Comparison of ENCODE assay signal across 12 mouse cellular contexts in genomic region chr7:143415070-143415469, GRCm38 (mm10). TPM values are rescaled to one million over a fixed set of nuclear protein-coding genes. Genes with fewer than 3 reads are reported as not detected.
A peak's percentile ranks its signal among the peaks of the same experiment; 100 is the strongest.
DNase-seq lines count a peak whose midpoint lies in the region; ATAC-seq and TF ChIP-seq lines count a peak whose summit lies in the region.
"Had no signal": no experiment of that assay in that cellular context is flagged by ENCODE, and none has a peak within 500 bp of the region (broad histone marks: within the 10 kb centered on the region; RNA-seq: fewer than 3 reads in every experiment).

No protein-coding gene starts in this region.

- H3K27ac ChIP-seq in heart, postnatal 0 days (ENCODE audit: low read depth), result peak overlapping the region; percentile 35; the same call in 1 of the 2 replicates
- no peak overlapping the region for H3K27ac ChIP-seq in CH12.LX (ENCODE audit: insufficient read depth, low read depth)
- H3K27ac ChIP-seq in embryonic facial prominence, embryonic 13.5 days, result no peak overlapping the region
- H3K27ac ChIP-seq in stomach, embryonic 16.5 days (ENCODE audit: low read length), result peak overlapping the region; percentile 30; the same call in 1 of the 2 replicates
- no peak overlapping the region for H3K27ac ChIP-seq in midbrain, embryonic 15.5 days
- H3K27ac ChIP-seq: hindbrain, embryonic 14.5 days had no signal

- no peak overlapping the region for H3K4me2 ChIP-seq in heart, postnatal 0 days (ENCODE audit: low read depth, low read length)
- no peak overlapping the region for H3K4me2 ChIP-seq in CH12.LX (ENCODE audit: insufficient read depth, low read depth, poor library complexity, severe bottlenecking)
- no peak overlapping the region for H3K4me2 ChIP-seq in embryonic facial prominence, embryonic 13.5 days
- no peak overlapping the region for H3K4me2 ChIP-seq in stomach, embryonic 16.5 days (ENCODE audit: low read depth, low read length)
- no peak overlapping the region for H3K4me2 ChIP-seq in midbrain, embryonic 15.5 days
- H3K4me2 ChIP-seq: hindbrain, embryonic 14.5 days had no signal

- no peaks in the 10 kb centered on the region for H3K9me3 ChIP-seq in heart, postnatal 0 days (replicated peaks; ENCODE audit: control insufficient read depth, low read length)
- no peaks in the 10 kb centered on the region for H3K9me3 ChIP-seq in CH12.LX (replicated peaks; ENCODE audit: low read length)
- H3K9me3 ChIP-seq in embryonic facial prominence, embryonic 13.5 days, result no peaks in the 10 kb centered on the region
- H3K9me3 ChIP-seq in stomach, embryonic 16.5 days (replicated peaks; ENCODE audit: control insufficient read depth, low read length), result no peaks in the 10 kb centered on the region
- H3K9me3 ChIP-seq in midbrain, embryonic 15.5 days, result no peaks in the 10 kb centered on the region

- ATAC-seq in heart, postnatal 0 days (ENCODE audit: insufficient read depth, low read depth), result no peak
- ATAC-seq in embryonic facial prominence, embryonic 13.5 days (ENCODE audit: insufficient number of reproducible peaks, insufficient read depth, low FRiP score, low TSS enrichment, low read depth), result no peak
- no peak for ATAC-seq in stomach, embryonic 16.5 days (ENCODE audit: insufficient read depth, low FRiP score)
- ATAC-seq in midbrain, embryonic 15.5 days (replicated peaks), result no peak
- ATAC-seq: forebrain, embryonic 16.5 days had no signal

- H3K4me1 ChIP-seq in heart, postnatal 0 days (ENCODE audit: control insufficient read depth, insufficient read depth), result 0 out of 2 replicates have a peak, but pooled peaks cover 5% of the 10 kb centered on the region
- H3K4me1 ChIP-seq in CH12.LX (ENCODE audit: control insufficient read depth in 1 of 2, insufficient read depth in 2 of 2), result peaks cover 0 to 16% of the 10 kb centered on the region in 2 experiments; a peak in 2 of 4 replicates
- peaks cover 24% of the 10 kb centered on the region for H3K4me1 ChIP-seq in embryonic facial prominence, embryonic 13.5 days
- peaks cover 7% of the 10 kb centered on the region; the same call in 1 of the 2 replicates for H3K4me1 ChIP-seq in stomach, embryonic 16.5 days (ENCODE audit: control insufficient read depth, insufficient read depth, low read length)
- no peaks in the 10 kb centered on the region for H3K4me1 ChIP-seq in midbrain, embryonic 15.5 days

- no peaks in the 10 kb centered on the region for H3K36me3 ChIP-seq in heart, postnatal 0 days (replicated peaks; ENCODE audit: control insufficient read depth, insufficient read depth, low read length)
- H3K36me3 ChIP-seq in CH12.LX (replicated peaks in 1 of 2; ENCODE audit: control insufficient read depth in 1 of 2, insufficient read depth in 1 of 2, low read length in 1 of 2), result no peaks in the 10 kb centered on the region
- no peaks in the 10 kb centered on the region for H3K36me3 ChIP-seq in embryonic facial prominence, embryonic 13.5 days
- no peaks in the 10 kb centered on the region for H3K36me3 ChIP-seq in stomach, embryonic 16.5 days (ENCODE audit: control insufficient read depth, insufficient read depth, low read length)
- H3K36me3 ChIP-seq in midbrain, embryonic 15.5 days (replicated peaks), result no peaks in the 10 kb centered on the region

- 49% methylated on average over 4 of the region's 4 CpGs for WGBS in heart, postnatal 0 days
- 26% methylated on average over 4 of the region's 4 CpGs for WGBS in embryonic facial prominence, embryonic 13.5 days
- 38% methylated on average over 4 of the region's 4 CpGs for WGBS in stomach, embryonic 16.5 days
- 60% methylated on average over 4 of the region's 4 CpGs for WGBS in midbrain, embryonic 15.5 days

- no peak overlapping the region for H3K4me3 ChIP-seq in heart, postnatal 0 days (ENCODE audit: low read depth, low read length)
- no peak overlapping the region for H3K4me3 ChIP-seq in CH12.LX (replicated peaks in 1 of 3; ENCODE audit: low read depth in 2 of 3, low read length in 2 of 3, poor library complexity in 1 of 3)
- H3K4me3 ChIP-seq in embryonic facial prominence, embryonic 13.5 days, result no peak overlapping the region
- H3K4me3 ChIP-seq in stomach, embryonic 16.5 days (replicated peaks; ENCODE audit: low read length), result no peak overlapping the region
- H3K4me3 ChIP-seq in midbrain, embryonic 15.5 days, result no peak overlapping the region

- no peak for DNase-seq in heart, postnatal 0 days (ENCODE audit: low spot score)
- DNase-seq in heart, adult 18-20 months, result no peak
- peak; percentile 2 for DNase-seq in CH12.LX (ENCODE audit: extremely low read depth)
- DNase-seq in Muller cell, postnatal 12 days (ENCODE audit: inconsistent ontology term), result no peak
- DNase-seq: adrenal gland, postnatal 14 days; kidney, postnatal 14 days; lung, adult 2 months had no signal

- in situ Hi-C loops in CH12.LX (cut with MboI; ENCODE audit: low pct_ligation_motif_present, low pct_unique_long_range_greater_than_20kb, low sequenced_read_pairs), result no loop called here

- no peak for TF ChIP-seq RAD21 in CH12.LX (IDR thresholded peaks at IDR 0.05; ENCODE audit: low read depth, low read length)

- H3K27me3 ChIP-seq in heart, postnatal 0 days (ENCODE audit: control insufficient read depth, insufficient read depth, low read length), result no peaks in the 10 kb centered on the region
- H3K27me3 ChIP-seq in CH12.LX (replicated peaks), result peaks cover 46% of the 10 kb centered on the region
- no peaks in the 10 kb centered on the region for H3K27me3 ChIP-seq in embryonic facial prominence, embryonic 13.5 days
- H3K27me3 ChIP-seq in stomach, embryonic 16.5 days (ENCODE audit: control insufficient read depth, insufficient read depth, low read length), result no peaks in the 10 kb centered on the region
- H3K27me3 ChIP-seq in midbrain, embryonic 15.5 days (replicated peaks), result no peaks in the 10 kb centered on the region

- H3K9ac ChIP-seq in heart, postnatal 0 days (replicated peaks; ENCODE audit: low read depth, low read length), result no peak overlapping the region
- no peak overlapping the region for H3K9ac ChIP-seq in CH12.LX (ENCODE audit: insufficient read depth, low read depth)
- 0 out of 2 replicates have a peak overlapping the region, but pooled peaks have one; percentile 32 for H3K9ac ChIP-seq in embryonic facial prominence, embryonic 13.5 days
- peak overlapping the region; percentile 34; the same call in 1 of the 2 replicates for H3K9ac ChIP-seq in stomach, embryonic 16.5 days (ENCODE audit: low read length)
- H3K9ac ChIP-seq in midbrain, embryonic 15.5 days, result no peak overlapping the region
- H3K9ac ChIP-seq: hindbrain, embryonic 14.5 days had no signal

- H3K79me2 ChIP-seq in CH12.LX (replicated peaks; ENCODE audit: control insufficient read depth, extremely low read depth, insufficient read depth, poor library complexity, severe bottlenecking), result no peaks in the 10 kb centered on the region

- no peak for TF ChIP-seq EP300 in heart, postnatal 0 days (IDR thresholded peaks at IDR 0.05; ENCODE audit: low read depth)
- TF ChIP-seq EP300 in CH12.LX (IDR thresholded peaks at IDR 0.05; ENCODE audit: low read length), result no peak

- dilution Hi-C loops in CH12.LX (cut with MboI; ENCODE audit: extremely low pct_ligation_motif_present, extremely low pct_unique_long_range_greater_than_20kb, low sequenced_read_pairs), result no loop called here

- TF ChIP-seq POLR2A in CH12.LX (IDR thresholded peaks at IDR 0.05; ENCODE audit: low read depth, low read length), result no peak

- no peak for TF ChIP-seq CTCF in heart, postnatal 0 days (IDR thresholded peaks at IDR 0.05; ENCODE audit: low read depth)
- no peak for TF ChIP-seq CTCF in CH12.LX (conservative IDR thresholded peaks at IDR 0.05 in 1 of 2, IDR thresholded peaks at IDR 0.05 in 1 of 2; ENCODE audit: low read depth in 2 of 2, low read length in 2 of 2)

TF ChIP-seq in CH12.LX, 34 proteins besides CTCF, POLR2A, EP300 and RAD21:
- no peak for TF ChIP-seq RCOR1 (conservative IDR thresholded peaks at IDR 0.05; ENCODE audit: low read depth, low read length)
- no peak for TF ChIP-seq NRF1 (IDR thresholded peaks at IDR 0.05; ENCODE audit: low read depth, low read length)
- TF ChIP-seq BHLHE40 (IDR thresholded peaks at IDR 0.05; ENCODE audit: low read depth, low read length), result no peak
- TF ChIP-seq USF1 (IDR thresholded peaks at IDR 0.05; ENCODE audit: low read depth, low read length), result no peak
- TF ChIP-seq POLR2AphosphoS2 (IDR thresholded peaks at IDR 0.05; ENCODE audit: low read depth, low read length), result no peak
- no peak for TF ChIP-seq E2F4 (IDR thresholded peaks at IDR 0.05; ENCODE audit: insufficient replicate concordance, low read depth, low read length)
- no peak for TF ChIP-seq PAX5 (IDR thresholded peaks at IDR 0.05; ENCODE audit: low read length)
- TF ChIP-seq CHD2 (IDR thresholded peaks at IDR 0.05; ENCODE audit: low read length), result no peak
- no peak for TF ChIP-seq KAT2A (IDR thresholded peaks at IDR 0.05; ENCODE audit: insufficient replicate concordance, low read length)
- TF ChIP-seq HCFC1 (IDR thresholded peaks at IDR 0.05; ENCODE audit: low read depth, low read length), result no peak

RNA-seq across cellular contexts. Expression of gene Cdkn1c, which starts 45.8 kb away (rescaled TPM):
- 94.6 and 143 TPM in 2 replicates for total RNA-seq in heart, postnatal 0 days (2014; rRNA removed; ENCODE audit: low replicate concordance)
- 81.3 and 97.4 TPM in 2 replicates for polyA plus RNA-seq in heart, postnatal 0 days (2015; fragmentation: Nextera tagmentation; extraction: Ambion mirVana)
- 10 to 100 TPM; 22.9 to 30.2 TPM for total RNA-seq in heart, adult 18-20 months (2021)
- not detected in 2 replicates for total RNA-seq in CH12.LX (2012; rRNA removed)
- not detected in 2 replicates for total RNA-seq in CH12.LX (2014; rRNA removed)
- not detected in 2 replicates for polyA plus RNA-seq in CH12.LX (2012; ENCODE audit: insufficient read length, low read depth)
- 873 and 944 TPM in 2 replicates for polyA plus RNA-seq in embryonic facial prominence, embryonic 13.5 days (2015; fragmentation: Nextera tagmentation; extraction: Ambion mirVana)
- 402 and 460 TPM in 2 replicates for polyA plus RNA-seq in stomach, embryonic 16.5 days (2015; fragmentation: Nextera tagmentation; extraction: Ambion mirVana)
- 288 and 345 TPM in 2 replicates for polyA plus RNA-seq in midbrain, embryonic 15.5 days (2015; fragmentation: Nextera tagmentation; extraction: Ambion mirVana)

RNA-seq across cellular contexts. Expression of gene Slc22a18, which starts 58.5 kb away (rescaled TPM):
- total RNA-seq in heart, postnatal 0 days (2014; rRNA removed; ENCODE audit: low replicate concordance), result 0.27 TPM in 1 of 2 replicates, not detected in the other
- 0.60 and 0.93 TPM in 2 replicates for polyA plus RNA-seq in heart, postnatal 0 days (2015; fragmentation: Nextera tagmentation; extraction: Ambion mirVana)
- under 1 TPM; 0.50 to 0.87 TPM for total RNA-seq in heart, adult 18-20 months (2021)
- total RNA-seq in CH12.LX (2012; rRNA removed), result 0.21 and 0.76 TPM in 2 replicates
- total RNA-seq in CH12.LX (2014; rRNA removed), result 0.48 and 0.72 TPM in 2 replicates
- 1.7 and 2.0 TPM in 2 replicates for polyA plus RNA-seq in CH12.LX (2012; ENCODE audit: insufficient read length, low read depth)
- 2.5 and 3.0 TPM in 2 replicates for polyA plus RNA-seq in embryonic facial prominence, embryonic 13.5 days (2015; fragmentation: Nextera tagmentation; extraction: Ambion mirVana)
- 11.3 and 15.8 TPM in 2 replicates for polyA plus RNA-seq in stomach, embryonic 16.5 days (2015; fragmentation: Nextera tagmentation; extraction: Ambion mirVana)
- polyA plus RNA-seq in midbrain, embryonic 15.5 days (2015; fragmentation: Nextera tagmentation; extraction: Ambion mirVana), result 0.97 and 1.0 TPM in 2 replicates

Comparison
In these comparisons a context has a peak if more than half of its experiments do, and no peak if none do; other contexts are left out.
1. H3K27ac ChIP-seq: peak in heart, postnatal 0 days (single experiment) and stomach, embryonic 16.5 days (single experiment); none in CH12.LX (single experiment), embryonic facial prominence, embryonic 13.5 days (single experiment) and midbrain, embryonic 15.5 days (single experiment).
2. H3K9ac ChIP-seq: peak in embryonic facial prominence, embryonic 13.5 days (single experiment) and stomach, embryonic 16.5 days (single experiment); none in heart, postnatal 0 days (single experiment), CH12.LX (single experiment) and midbrain, embryonic 15.5 days (single experiment).
3. RNA of gene Cdkn1c, which starts 45.8 kb away (polyA plus RNA-seq): 873 to 944 TPM in embryonic facial prominence, embryonic 13.5 days, 402 to 460 TPM in stomach, embryonic 16.5 days, 288 to 345 TPM in midbrain, embryonic 15.5 days and 81.3 to 97.4 TPM in heart, postnatal 0 days; not detected in CH12.LX; every median in the first group is over 10 times any median in the second.